Mouse (Mus musculus): ENCODE results near the gene Vsig1. TPM values are rescaled to one million over a fixed set of nuclear protein-coding genes. Genes with fewer than 3 reads are reported as not detected.

Gene Vsig1
- polyA plus RNA-seq, 1 experiment from 2014 or later, result not detected

GRCm38 (mm10) chrX:140956959-140957358, 49.6 kb downstream of the Vsig1 start:
- H3K9ac ChIP-seq (replicated peaks), result peak overlapping the region; percentile 53; the same call in 1 of the 2 replicates
- H3K27ac ChIP-seq, result no peak overlapping the region
- H3K4me1 ChIP-seq (replicated peaks), result 0 out of 2 replicates have a peak, but pooled peaks cover 7% of the 10 kb centered on the region
- H3K27me3 ChIP-seq, result peaks cover 27% of the 10 kb centered on the region; the same call in 1 of the 2 replicates
- peak overlapping the region; percentile 52 for H3K4me3 ChIP-seq (replicated peaks)
- no peaks in the 10 kb centered on the region for H3K9me3 ChIP-seq
- no peaks in the 10 kb centered on the region for H3K36me3 ChIP-seq
- H3K4me2 ChIP-seq (replicated peaks), result peak overlapping the region; percentile 55
- WGBS, result 30% methylated on average over 5 of the region's 5 CpGs
- ATAC-seq, result peak; percentile 88

- ATAC-seq, result no peak
- Histone ChIP-seq H3K9ac (replicated peaks) (no peak overlapping the region), H3K9me3 (no peaks in the 10 kb centered on the region), H3K4me1 (replicated peaks) (no peaks in the 10 kb centered on the region), H3K4me3 (replicated peaks) (no peak overlapping the region), H3K27me3 (peaks cover 79% of the 10 kb centered on the region), H3K27ac (no peak overlapping the region), H3K36me3 (no peaks in the 10 kb centered on the region), H3K4me2 (replicated peaks) (no peak overlapping the region)
- 98% methylated on average over 1 of the region's 1 CpGs for WGBS
These were observed 71.5 kb downstream of the Vsig1 start for GRCm38 (mm10) chrX:140978943-140979342.

- ATAC-seq, result no peak
These were observed 72.1 kb downstream of the Vsig1 start for GRCm38 (mm10) chrX:140979546-140979945.

GRCm38 (mm10) chrX:140980163-140980562, 72.8 kb downstream of the Vsig1 start:
- Histone ChIP-seq H3K27me3 (peaks cover 84% of the 10 kb centered on the region), H3K9ac (replicated peaks) (no peak overlapping the region), H3K27ac (no peak overlapping the region), H3K4me3 (replicated peaks) (no peak overlapping the region), H3K4me2 (replicated peaks) (no peak overlapping the region), H3K36me3 (no peaks in the 10 kb centered on the region), H3K9me3 (no peaks in the 10 kb centered on the region), H3K4me1 (replicated peaks) (no peaks in the 10 kb centered on the region)
- WGBS, result 71% methylated on average over 4 of the region's 4 CpGs
- ATAC-seq, result no peak

More at GRCm38 (mm10) chrX:140979546-140979945, 72.1 kb downstream of the Vsig1 start:
- Histone ChIP-seq H3K36me3 (no peaks in the 10 kb centered on the region), H3K9me3 (no peaks in the 10 kb centered on the region), H3K27me3 (peaks cover 82% of the 10 kb centered on the region), H3K9ac (replicated peaks) (no peak overlapping the region), H3K4me3 (replicated peaks) (no peak overlapping the region), H3K4me1 (replicated peaks) (no peaks in the 10 kb centered on the region), H3K27ac (no peak overlapping the region), H3K4me2 (replicated peaks) (no peak overlapping the region)
- WGBS, result 87% methylated on average over 2 of the region's 2 CpGs

- Histone ChIP-seq H3K4me2 (replicated peaks) (no peak overlapping the region), H3K9ac (replicated peaks) (no peak overlapping the region), H3K36me3 (no peaks in the 10 kb centered on the region), H3K9me3 (no peaks in the 10 kb centered on the region), H3K4me3 (replicated peaks) (no peak overlapping the region), H3K27me3 (peaks cover 87% of the 10 kb centered on the region), H3K27ac (no peak overlapping the region), H3K4me1 (replicated peaks) (no peaks in the 10 kb centered on the region)
- ATAC-seq, result no peak
- WGBS, result 69% methylated on average over 6 of the region's 6 CpGs
These were observed 76.0 kb downstream of the Vsig1 start for GRCm38 (mm10) chrX:140983206-140983960.

- Histone ChIP-seq H3K9ac (replicated peaks) (no peak overlapping the region), H3K27ac (no peak overlapping the region), H3K9me3 (no peaks in the 10 kb centered on the region), H3K27me3 (peaks cover 79% of the 10 kb centered on the region), H3K4me3 (replicated peaks) (no peak overlapping the region), H3K4me2 (replicated peaks) (no peak overlapping the region), H3K36me3 (no peaks in the 10 kb centered on the region), H3K4me1 (replicated peaks) (no peaks in the 10 kb centered on the region)
- no peak for ATAC-seq
- WGBS, result 77% methylated on average over 6 of the region's 6 CpGs
These were observed 77.4 kb downstream of the Vsig1 start for GRCm38 (mm10) chrX:140984795-140985194.

GRCm38 (mm10) chrX:140985256-140985655, 77.8 kb downstream of the Vsig1 start:
- Histone ChIP-seq H3K9me3 (no peaks in the 10 kb centered on the region), H3K4me3 (replicated peaks) (no peak overlapping the region), H3K36me3 (no peaks in the 10 kb centered on the region), H3K4me2 (replicated peaks) (no peak overlapping the region), H3K4me1 (replicated peaks) (no peaks in the 10 kb centered on the region), H3K9ac (replicated peaks) (no peak overlapping the region), H3K27me3 (peaks cover 79% of the 10 kb centered on the region), H3K27ac (no peak overlapping the region)
- 89% methylated on average over 2 of the region's 2 CpGs for WGBS
- no peak for ATAC-seq

Other genes with a start within 250 kb of the Vsig1 start
- gene Mid2, start 243.0 kb upstream of the Vsig1 start, polyA plus RNA-seq (2015; fragmentation: Nextera tagmentation; extraction: Ambion mirVana), result 3.4 and 3.9 TPM in 2 replicates
- gene Tex13b, start 94.2 kb upstream of the Vsig1 start, polyA plus RNA-seq (2015; fragmentation: Nextera tagmentation; extraction: Ambion mirVana), result not detected in 2 replicates
- gene Psmd10, start 49.1 kb downstream of the Vsig1 start, polyA plus RNA-seq (2015; fragmentation: Nextera tagmentation; extraction: Ambion mirVana), result 47.1 and 50.1 TPM in 2 replicates
- 12.2 and 13.3 TPM in 2 replicates for gene Atg4a, start 49.3 kb downstream of the Vsig1 start, polyA plus RNA-seq (2015; fragmentation: Nextera tagmentation; extraction: Ambion mirVana)

Data from midbrain, embryonic 13.5 days (tissue).